Mouse (Mus musculus) MEL (cell line): ENCODE measurements around the gene Ndel1.

Experiments
- CHD2 ChIP-seq: IDR thresholded peaks from 2 replicates; pipeline ENCODE4 v1.6.1; 2011; ENCODE audit warnings: low read length, improper control_type of control experiment
- MAX ChIP-seq: IDR thresholded peaks from 2 replicates; pipeline ENCODE4 v1.6.1; 2011; ENCODE audit warnings: low read length, improper control_type of control experiment
- POLR2AphosphoS5 ChIP-seq: IDR thresholded peaks from 2 replicates; pipeline ENCODE4 v1.6.1; 2012; ENCODE audit warnings: low read depth, borderline replicate concordance, mild to moderate bottlenecking, inconsistent platforms, low read length, moderate library complexity, mixed read lengths

GRCm38 (mm10) chr11:68902047-68902364, 30.3 kb upstream of the Ndel1 start:
- no peak for TF ChIP-seq MAX
- TF ChIP-seq CHD2, result no peak
- TF ChIP-seq POLR2AphosphoS5, result no peak
